Mouse (Mus musculus): ENCODE data around the gene Rab10.

The Rab10 gene

DNA sequence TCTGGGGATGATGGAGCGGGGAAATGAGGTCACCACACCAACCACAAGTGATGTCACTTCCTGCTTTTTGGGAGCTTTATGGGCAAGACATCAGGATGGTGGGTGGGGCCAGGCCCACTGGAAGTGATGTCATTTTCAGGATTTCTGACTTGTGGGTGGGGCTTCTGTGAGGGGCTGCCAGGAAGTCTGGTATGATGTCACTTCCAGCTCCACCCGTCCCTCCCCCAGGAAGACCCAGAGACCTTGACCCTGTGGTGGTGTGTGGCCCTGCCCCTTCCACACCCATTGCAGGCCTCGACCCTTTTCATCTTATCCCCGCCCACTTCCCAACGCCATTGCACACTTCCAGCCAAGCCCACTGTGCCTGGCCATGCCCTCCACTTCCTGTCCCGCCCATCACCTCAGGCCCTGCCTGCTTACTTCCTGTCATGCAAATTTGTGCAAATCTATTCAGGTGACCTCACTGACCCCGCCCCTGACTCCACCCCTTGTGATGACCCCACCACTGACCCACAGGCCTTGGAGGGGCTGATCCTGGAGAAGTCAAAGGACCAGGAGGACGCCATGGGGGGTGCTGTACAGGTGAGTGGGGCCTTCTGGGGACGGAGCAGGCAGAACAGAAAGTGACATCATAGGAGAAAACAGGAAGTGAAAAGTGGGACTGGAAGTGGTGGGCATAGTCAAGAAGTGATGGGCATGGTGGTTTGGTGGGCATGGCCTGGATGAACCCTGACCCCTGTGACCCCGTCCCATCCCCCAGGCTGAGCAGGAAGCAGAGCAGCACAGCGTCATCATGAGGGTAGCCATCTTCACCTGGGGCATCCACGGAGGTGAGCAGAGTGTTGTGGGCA, 72.7 kb downstream of the Rab10 start:
- peak; percentile 72 for DNase-seq (ENCODE audit: low spot score)

DNA sequence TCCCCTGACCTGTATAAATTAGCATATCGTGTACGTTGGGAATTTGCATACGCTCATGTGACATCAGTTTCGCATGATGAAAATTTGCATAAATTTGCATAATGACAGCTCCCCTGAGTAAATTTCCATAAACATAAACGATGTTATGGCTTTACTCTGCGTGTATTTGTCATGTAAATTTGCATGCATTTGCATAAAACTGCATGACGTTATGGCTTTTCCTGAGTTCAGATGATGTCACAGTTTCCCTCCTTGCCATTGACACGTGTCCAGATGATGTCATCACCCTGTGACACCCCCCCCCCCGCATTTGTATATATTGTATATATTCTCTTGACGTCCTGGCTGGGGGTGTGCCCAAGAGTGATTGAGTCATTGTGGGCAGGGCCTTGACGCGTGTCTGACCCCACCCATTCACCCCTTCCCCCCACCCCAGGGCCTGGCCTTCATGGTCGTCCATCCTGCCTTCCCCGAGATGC, 73.6 kb downstream of the Rab10 start:
- no peak for DNase-seq (ENCODE audit: low spot score)

- peak; percentile 95 for DNase-seq (ENCODE audit: low spot score)
Measured at GRCm38 (mm10) chr12:3235646-3236161, 74.1 kb downstream of the Rab10 start.

GRCm38 (mm10) chr12:3235124-3235631, 74.6 kb downstream of the Rab10 start:
- DNase-seq (ENCODE audit: low spot score): peak; percentile 96

GRCm38 (mm10) chr12:3234061-3234460, 75.7 kb downstream of the Rab10 start:
- DNase-seq (ENCODE audit: low spot score): no peak

DNA sequence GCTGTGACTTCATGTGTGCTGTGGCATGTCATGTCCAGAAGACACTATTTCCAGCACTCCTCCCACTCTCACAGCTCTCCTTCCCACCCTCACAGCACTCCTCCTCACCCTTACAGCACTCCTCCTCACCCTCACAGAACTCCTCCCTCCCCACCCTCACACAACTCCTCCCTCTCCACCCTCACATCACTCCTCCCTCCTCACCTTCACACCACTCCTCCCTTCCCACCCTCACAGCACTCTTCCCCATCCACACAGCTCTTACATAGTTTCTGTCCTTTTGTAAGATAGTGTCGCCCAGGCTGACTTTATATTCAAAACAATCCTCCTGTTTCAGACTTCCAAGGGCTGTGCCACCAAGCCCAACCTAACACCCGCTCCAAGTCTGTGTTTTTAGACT, 86.4 kb downstream of the Rab10 start:
- no peak for DNase-seq (ENCODE audit: low spot score)

- no peak for DNase-seq (ENCODE audit: low spot score)
Measured at GRCm38 (mm10) chr12:3210181-3210580, 99.6 kb downstream of the Rab10 start.

GRCm38 (mm10) chr12:3209163-3209562, 100.6 kb downstream of the Rab10 start:
- DNase-seq (ENCODE audit: low spot score): no peak
